Mouse (Mus musculus) limb, embryonic 14.5 days (tissue): ENCODE results near the gene Msi2. TPM values are rescaled to one million over a fixed set of nuclear protein-coding genes. Genes with fewer than 3 reads are reported as not detected.
A peak's percentile ranks its signal among the peaks of the same experiment; 100 is the strongest.

Experiments
- ATAC-seq: fragments of 200-750 bp; cut with Nextera tagmentation; 2 replicates; pipeline ENCODE4 v1.8.0; 2017; ENCODE audit warnings: low read depth, moderate number of reproducible peaks, moderate TSS enrichment; ENCODE audit not compliant: low FRiP score
- DNase-seq: peaks from one replicate; pipeline ENCODE4 v3.0.0-alpha.2; 2015; ENCODE audit warnings: low spot score
- H3K27ac ChIP-seq: fragments of 300-500 bp; sonication (generic); replicated peaks from 2 replicates; pipeline ENCODE4 v1.5.1; 2014; ENCODE audit warnings: low read depth, mild to moderate bottlenecking, low read length, moderate library complexity, mixed read lengths
- H3K27me3 ChIP-seq: fragments of 300-500 bp; sonication (generic); 2 replicates; pipeline ENCODE4 v1.6.1; 2014; ENCODE audit warnings: low read length, mixed read lengths; ENCODE audit not compliant: control insufficient read depth, insufficient read depth
- H3K36me3 ChIP-seq: fragments of 300-500 bp; sonication (generic); 2 replicates; pipeline ENCODE4 v1.6.1; 2014; ENCODE audit warnings: mild to moderate bottlenecking, low read length, moderate library complexity, mixed read lengths; ENCODE audit not compliant: control insufficient read depth, insufficient read depth
- H3K4me1 ChIP-seq: fragments of 300-500 bp; sonication (generic); 2 replicates; pipeline ENCODE4 v1.6.1; 2014; ENCODE audit warnings: antibody characterized with exemption, low read length, mixed read lengths; ENCODE audit not compliant: control insufficient read depth, insufficient read depth
- H3K4me2 ChIP-seq: fragments of 300-500 bp; sonication (generic); replicated peaks from 2 replicates; pipeline ENCODE4 v1.6.1; 2014; ENCODE audit warnings: low read depth, mild to moderate bottlenecking, low read length, moderate library complexity; ENCODE audit not compliant: severe bottlenecking
- H3K4me3 ChIP-seq: fragments of 300-500 bp; sonication (generic); replicated peaks from 2 replicates; pipeline ENCODE4 v1.5.1; 2014; ENCODE audit warnings: low read length
- H3K9ac ChIP-seq: fragments of 300-500 bp; sonication (generic); 2 replicates; pipeline ENCODE4 v1.6.1; 2014; ENCODE audit warnings: mild to moderate bottlenecking, low read depth, low read length, moderate library complexity; ENCODE audit not compliant: severe bottlenecking
- H3K9me3 ChIP-seq: fragments of 300-500 bp; sonication (generic); 2 replicates; pipeline ENCODE4 v1.6.1; 2016; ENCODE audit warnings: low read length; ENCODE audit not compliant: control insufficient read depth
- POLR2A ChIP-seq: fragments of 200-500 bp; IDR thresholded peaks from 2 replicates; pipeline ENCODE4 v1.8.0; 2012; ENCODE audit warnings: inconsistent platforms, mild to moderate bottlenecking, moderate library complexity, borderline replicate concordance; ENCODE audit not compliant: insufficient read depth, insufficient read length; ENCODE audit errors: extremely low read depth
- WGBS: fragments of 180-500 bp; shearing (Covaris S2); extraction: QIAGEN DNeasy Blood & Tissue Kit; methylation state at CpG from one replicate; pipeline ENCODE4 v1.1.7; 2014; 5-methylcytosine and 5-hydroxymethylcytosine counted together
- polyA plus RNA-seq, 2 experiments: library from polyadenylated mRNA; depleted of rRNA in 1 of 2; stranded (reverse) in 1 of 2; unstranded in 1 of 2; fragments of >200 nt; fragmentation: Nextera tagmentation in 1 of 2; extraction: Ambion mirVana in 1 of 2; gene quantifications; 2 replicates each; pipeline versions ENCODE4 v1.2.1 to v1.2.3; 2012 to 2014

Msi2 gene
- polyA plus RNA-seq, 2 experiments: 13.9 to 36.5 TPM

- whole genome bisulfite sequencing: 83% methylated on average over 15 of the region's 15 CpGs
- no peak overlapping the region for H3K9ac ChIP-seq
- peak; percentile 16; the same call in 1 of the 2 replicates for ATAC-seq
- no peak for DNase-seq
- TF ChIP-seq POLR2A: no peak
- no peaks in the 10 kb centered on the region for H3K27me3 ChIP-seq
- H3K27ac ChIP-seq: no peak overlapping the region
- H3K4me3 ChIP-seq: no peak overlapping the region
- H3K36me3 ChIP-seq: peaks cover 67% of the 10 kb centered on the region
- H3K9me3 ChIP-seq: no peaks in the 10 kb centered on the region
- peaks cover 17% of the 10 kb centered on the region for H3K4me1 ChIP-seq
- no peak overlapping the region for H3K4me2 ChIP-seq
Observed at GRCm38 (mm10) chr11:88709876-88710614, 8.3 kb downstream of the Msi2 start.

- Histone ChIP-seq H3K4me3 (no peak overlapping the region), H3K4me1 (peaks cover 17% of the 10 kb centered on the region; the same call in 1 of the 2 replicates), H3K9ac (no peak overlapping the region), H3K9me3 (no peaks in the 10 kb centered on the region), H3K27ac (no peak overlapping the region), H3K27me3 (no peaks in the 10 kb centered on the region), H3K36me3 (peaks cover 81% of the 10 kb centered on the region), H3K4me2 (no peak overlapping the region)
- DNase-seq (no peak), ATAC-seq (0 out of 2 replicates have a peak, but pooled peaks have one; percentile 25)
- TF ChIP-seq POLR2A: no peak
- 48% methylated on average over 11 of the region's 11 CpGs for WGBS
Observed at GRCm38 (mm10) chr11:88707228-88707775, 11.0 kb downstream of the Msi2 start.

GRCm38 (mm10) chr11:88704688-88705087, 13.6 kb downstream of the Msi2 start:
- ATAC-seq: no peak
- H3K4me1 ChIP-seq: peaks cover 20% of the 10 kb centered on the region; the same call in 1 of the 2 replicates
- H3K36me3 ChIP-seq: peaks cover 74% of the 10 kb centered on the region
- 80% methylated on average over 10 of the region's 10 CpGs for WGBS
- no peak overlapping the region for H3K9ac ChIP-seq
- no peak for DNase-seq
- H3K4me2 ChIP-seq: no peak overlapping the region
- H3K27me3 ChIP-seq: no peaks in the 10 kb centered on the region
- H3K27ac ChIP-seq: no peak overlapping the region
- H3K9me3 ChIP-seq: no peaks in the 10 kb centered on the region
- H3K4me3 ChIP-seq: no peak overlapping the region
- no peak for TF ChIP-seq POLR2A

GRCm38 (mm10) chr11:88703220-88703619, 15.1 kb downstream of the Msi2 start:
- DNase-seq (no peak), ATAC-seq (no peak)
- H3K27ac ChIP-seq: no peak overlapping the region
- no peak overlapping the region for H3K4me3 ChIP-seq
- 50% methylated on average over 4 of the region's 4 CpGs for WGBS
- peaks cover 74% of the 10 kb centered on the region for H3K36me3 ChIP-seq
- no peak for TF ChIP-seq POLR2A
- no peak overlapping the region for H3K4me2 ChIP-seq
- H3K9ac ChIP-seq: no peak overlapping the region
- H3K9me3 ChIP-seq: no peaks in the 10 kb centered on the region
- peaks cover 20% of the 10 kb centered on the region; the same call in 1 of the 2 replicates for H3K4me1 ChIP-seq
- H3K27me3 ChIP-seq: no peaks in the 10 kb centered on the region

GRCm38 (mm10) chr11:88701976-88702659, 16.2 kb downstream of the Msi2 start:
- Histone ChIP-seq H3K4me2 (no peak overlapping the region), H3K9ac (no peak overlapping the region), H3K9me3 (no peaks in the 10 kb centered on the region), H3K27ac (no peak overlapping the region), H3K4me1 (peaks cover 15% of the 10 kb centered on the region; the same call in 1 of the 2 replicates), H3K27me3 (no peaks in the 10 kb centered on the region), H3K36me3 (peaks cover 64% of the 10 kb centered on the region), H3K4me3 (no peak overlapping the region)
- no peak for TF ChIP-seq POLR2A
- no peak for ATAC-seq
- WGBS: 48% methylated on average over 6 of the region's 6 CpGs
- no peak for DNase-seq
